9 mouse cellular contexts compared by ENCODE assay signal in the genomic region with DNA sequence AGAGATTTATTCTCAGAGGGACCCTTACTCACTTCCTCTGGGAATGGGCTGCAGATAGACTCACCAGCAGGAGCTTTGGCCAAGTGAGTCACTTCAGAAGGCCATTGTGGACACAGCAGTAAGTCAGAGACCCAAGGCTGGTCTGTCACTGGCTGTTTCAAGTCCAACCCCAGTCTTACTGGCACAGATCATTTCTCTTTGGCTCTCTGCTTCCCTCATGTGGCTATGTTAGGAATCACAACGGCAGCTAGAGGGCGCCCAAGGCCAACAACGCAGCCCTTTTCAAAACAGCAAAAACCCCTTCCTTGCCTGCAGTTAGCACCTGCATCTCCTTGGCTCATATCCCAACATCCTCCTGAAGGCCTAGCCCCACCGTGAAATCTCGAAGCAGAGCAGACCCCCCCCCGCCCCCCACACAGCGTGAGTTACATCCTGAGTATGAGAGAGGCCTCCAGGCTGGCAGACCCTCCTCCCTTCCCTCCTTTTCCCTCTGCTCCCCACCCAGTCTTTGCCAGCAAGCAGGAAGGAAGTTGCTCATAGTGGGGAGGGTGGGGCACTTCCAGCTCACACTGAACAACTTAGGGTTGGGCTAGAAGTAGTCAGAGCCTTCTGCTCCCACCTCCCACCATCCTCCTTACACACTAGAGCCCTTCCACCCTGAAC. TPM values are rescaled to one million over a fixed set of nuclear protein-coding genes. Genes with fewer than 3 reads are reported as not detected.
A peak's percentile ranks its signal among the peaks of the same experiment; 100 is the strongest.
DNase-seq lines count a peak whose midpoint lies in the region; ATAC-seq and TF ChIP-seq lines count a peak whose summit lies in the region.
"Had no signal": no experiment of that assay in that cellular context is flagged by ENCODE, and none has a peak within 500 bp of the region (broad histone marks: within the 10 kb centered on the region; RNA-seq: fewer than 3 reads in every experiment).

No protein-coding gene starts in this region.

- no peak overlapping the region for H3K27ac ChIP-seq in cerebellum, adult 2 months (ENCODE audit: insufficient read depth, low read length)
- H3K27ac ChIP-seq in hindbrain, embryonic 11.5 days (ENCODE audit: low read depth, low read length) = no peak overlapping the region
- H3K27ac ChIP-seq in lung, postnatal 0 days (ENCODE audit: low read length) = 0 out of 2 replicates have a peak overlapping the region, but pooled peaks have one; percentile 20
- H3K27ac ChIP-seq: macrophage had no signal

- TF ChIP-seq POLR2A in cerebellum, adult 2 months (IDR thresholded peaks at IDR 0.05; ENCODE audit: borderline replicate concordance, insufficient read depth, low read length) = no peak

- no peak overlapping the region for H3K4me2 ChIP-seq in hindbrain, embryonic 11.5 days (replicated peaks; ENCODE audit: low read depth, low read length)
- no peak overlapping the region for H3K4me2 ChIP-seq in lung, postnatal 0 days (replicated peaks; ENCODE audit: low read depth, low read length)

- H3K4me1 ChIP-seq in cerebellum, adult 2 months (ENCODE audit: control insufficient read depth, insufficient read depth, low read length) = 0 out of 2 replicates have a peak, but pooled peaks cover 3% of the 10 kb centered on the region
- 0 out of 2 replicates have a peak, but pooled peaks cover 5% of the 10 kb centered on the region for H3K4me1 ChIP-seq in hindbrain, embryonic 11.5 days (replicated peaks; ENCODE audit: control insufficient read depth, insufficient read depth, low read length)
- H3K4me1 ChIP-seq in lung, postnatal 0 days (ENCODE audit: insufficient read depth, low read depth, low read length) = 0 out of 2 replicates have a peak, but pooled peaks cover 2% of the 10 kb centered on the region

- no peaks in the 10 kb centered on the region for H3K9me3 ChIP-seq in hindbrain, embryonic 11.5 days (ENCODE audit: control insufficient read depth, low read length)
- no peaks in the 10 kb centered on the region for H3K9me3 ChIP-seq in lung, postnatal 0 days (ENCODE audit: low read length)

- peak; percentile 93 for TF ChIP-seq CTCF in cerebellum, adult 2 months (IDR thresholded peaks at IDR 0.05; ENCODE audit: borderline replicate concordance, insufficient read depth, low read depth, low read length)
- peak; percentile 99 for TF ChIP-seq CTCF in lung, postnatal 0 days (IDR thresholded peaks at IDR 0.05)

- no peak overlapping the region for H3K9ac ChIP-seq in hindbrain, embryonic 11.5 days (ENCODE audit: low read depth, low read length)
- no peak overlapping the region for H3K9ac ChIP-seq in lung, postnatal 0 days (replicated peaks; ENCODE audit: low read depth)

- peak; percentile 71 for DNase-seq in MEL-GATA-1-ER (ENCODE audit: extremely low read depth, low read depth)
- peak; percentile 80 to 88 for DNase-seq in cerebellum, adult 2 months
- DNase-seq in frontal cortex, adult 2 months (ENCODE audit: extremely low spot score in 1 of 2, low spot score in 1 of 2) = peak; percentile 67 to 95
- peak; percentile 91 for DNase-seq in hindbrain, embryonic 11.5 days (ENCODE audit: low spot score)
- DNase-seq in layer of hippocampus, adult 9-11 months = peak; percentile 69
- DNase-seq in lung, postnatal 0 days (ENCODE audit: low spot score) = peak; percentile 90
- peak; percentile 93 for DNase-seq in retina, embryonic 14.5 days (ENCODE audit: low spot score)
- DNase-seq in thymus, postnatal 36 days = peak; percentile 83 to 87

- H3K27me3 ChIP-seq in cerebellum, adult 2 months (ENCODE audit: control insufficient read depth, insufficient read depth, low read length) = no peaks in the 10 kb centered on the region
- H3K27me3 ChIP-seq in hindbrain, embryonic 11.5 days (ENCODE audit: control insufficient read depth, insufficient read depth, low read length) = no peaks in the 10 kb centered on the region; the same call in 1 of the 2 replicates
- no peaks in the 10 kb centered on the region for H3K27me3 ChIP-seq in lung, postnatal 0 days (replicated peaks; ENCODE audit: insufficient read depth, low read length)

- H3K4me3 ChIP-seq in cerebellum, adult 2 months (replicated peaks; ENCODE audit: insufficient read depth, low read depth, low read length) = no peak overlapping the region
- no peak overlapping the region for H3K4me3 ChIP-seq in hindbrain, embryonic 11.5 days (ENCODE audit: low read depth, low read length)
- no peak overlapping the region for H3K4me3 ChIP-seq in lung, postnatal 0 days (ENCODE audit: low read depth, low read length)

- peak; percentile 89 for TF ChIP-seq EP300 in lung, postnatal 0 days (IDR thresholded peaks at IDR 0.05)

- 4% methylated on average over 7 of the region's 7 CpGs for WGBS in cerebellum, adult 2 months
- 0% methylated on average over 7 of the region's 7 CpGs for WGBS in hindbrain, embryonic 11.5 days
- WGBS in lung, postnatal 0 days = 0% methylated on average over 7 of the region's 7 CpGs

- peak; percentile 63 for ATAC-seq in hindbrain, embryonic 11.5 days (ENCODE audit: low FRiP score)
- peak; percentile 73 for ATAC-seq in lung, postnatal 0 days

- no peaks in the 10 kb centered on the region for H3K36me3 ChIP-seq in hindbrain, embryonic 11.5 days (ENCODE audit: control insufficient read depth, insufficient read depth, low read length)
- no peaks in the 10 kb centered on the region for H3K36me3 ChIP-seq in lung, postnatal 0 days (ENCODE audit: insufficient read depth, low read length)

RNA-seq across cellular contexts. Expression of gene Nos3, which starts 3.7 kb away (rescaled TPM):
- 7.5 and 8.6 TPM in 2 replicates for polyA plus RNA-seq in cerebellum, adult 2 months (2012; rRNA removed)
- 10.1 and 10.7 TPM in 2 replicates for polyA plus RNA-seq in frontal cortex, adult 2 months (2012; rRNA removed)
- polyA plus RNA-seq in hindbrain, embryonic 11.5 days (2014; fragmentation: Nextera tagmentation; extraction: Ambion mirVana) = 4.5 and 5.2 TPM in 2 replicates
- polyA plus RNA-seq in lung, postnatal 0 days (2015; fragmentation: Nextera tagmentation; extraction: Ambion mirVana) = 20.3 and 26.5 TPM in 2 replicates
- polyA plus RNA-seq: macrophage had no signal

RNA-seq across cellular contexts. Expression of gene Kcnh2, which starts 9.5 kb away (rescaled TPM):
- 83.3 and 85.2 TPM in 2 replicates for polyA plus RNA-seq in cerebellum, adult 2 months (2012; rRNA removed)
- 65.0 and 65.8 TPM in 2 replicates for polyA plus RNA-seq in frontal cortex, adult 2 months (2012; rRNA removed)
- polyA plus RNA-seq in hindbrain, embryonic 11.5 days (2014; fragmentation: Nextera tagmentation; extraction: Ambion mirVana) = 11.9 and 12.3 TPM in 2 replicates
- polyA plus RNA-seq in lung, postnatal 0 days (2015; fragmentation: Nextera tagmentation; extraction: Ambion mirVana) = 5.0 and 5.8 TPM in 2 replicates
- polyA plus RNA-seq: macrophage had no signal

RNA-seq across cellular contexts. Expression of gene Atg9b, which starts 31.0 kb away (rescaled TPM):
- 4.1 and 4.4 TPM in 2 replicates for polyA plus RNA-seq in cerebellum, adult 2 months (2012; rRNA removed)
- 3.0 and 4.7 TPM in 2 replicates for polyA plus RNA-seq in frontal cortex, adult 2 months (2012; rRNA removed)
- 0.12 and 0.28 TPM in 2 replicates for polyA plus RNA-seq in hindbrain, embryonic 11.5 days (2014; fragmentation: Nextera tagmentation; extraction: Ambion mirVana)
- polyA plus RNA-seq in lung, postnatal 0 days (2015; fragmentation: Nextera tagmentation; extraction: Ambion mirVana) = 0.54 and 0.94 TPM in 2 replicates

RNA-seq across cellular contexts. Expression of gene Abcb8, which starts 32.5 kb away (rescaled TPM):
- 51.8 and 53.5 TPM in 2 replicates for polyA plus RNA-seq in cerebellum, adult 2 months (2012; rRNA removed)
- 49.5 and 53.9 TPM in 2 replicates for polyA plus RNA-seq in frontal cortex, adult 2 months (2012; rRNA removed)
- polyA plus RNA-seq in hindbrain, embryonic 11.5 days (2014; fragmentation: Nextera tagmentation; extraction: Ambion mirVana) = 29.7 and 31.7 TPM in 2 replicates
- 22.4 and 25.6 TPM in 2 replicates for polyA plus RNA-seq in lung, postnatal 0 days (2015; fragmentation: Nextera tagmentation; extraction: Ambion mirVana)

RNA-seq across cellular contexts. Expression of gene Asic3, which starts 52.3 kb away (rescaled TPM):
- polyA plus RNA-seq in cerebellum, adult 2 months (2012; rRNA removed) = 0.74 and 0.87 TPM in 2 replicates
- 0.86 and 0.92 TPM in 2 replicates for polyA plus RNA-seq in frontal cortex, adult 2 months (2012; rRNA removed)
- 0.52 and 0.88 TPM in 2 replicates for polyA plus RNA-seq in hindbrain, embryonic 11.5 days (2014; fragmentation: Nextera tagmentation; extraction: Ambion mirVana)
- polyA plus RNA-seq in lung, postnatal 0 days (2015; fragmentation: Nextera tagmentation; extraction: Ambion mirVana) = 0.07 and 0.29 TPM in 2 replicates
- polyA plus RNA-seq: macrophage had no signal
